Mouse (Mus musculus) liver, adult 2 months (tissue): ENCODE results near the gene Lrrc7. TPM values are rescaled to one million over a fixed set of nuclear protein-coding genes. Genes with fewer than 3 reads are reported as not detected.

Source experiments
- DNase-seq: peaks from one replicate; pipeline ENCODE4 v3.0.0-alpha.2; 2011; ENCODE audit warnings: low read depth, low spot score; ENCODE audit errors: extremely low read depth
- H3K27ac ChIP-seq: fragments of 200-500 bp; replicated peaks from 2 replicates; pipeline ENCODE4 v1.5.1; 2012; ENCODE audit warnings: low read depth, mild to moderate bottlenecking, control low read depth, inconsistent platforms, low read length; ENCODE audit not compliant: insufficient read depth
- H3K27me3 ChIP-seq: fragments of 200-500 bp; 2 replicates; pipeline ENCODE4 v1.6.1; 2012; ENCODE audit warnings: mild to moderate bottlenecking, moderate library complexity, low read length, inconsistent platforms; ENCODE audit not compliant: control insufficient read depth, insufficient read depth
- H3K36me3 ChIP-seq: fragments of 200-500 bp; 2 replicates; pipeline ENCODE4 v1.6.1; 2012; ENCODE audit warnings: low read length, inconsistent platforms; ENCODE audit not compliant: control insufficient read depth, insufficient read depth
- H3K4me1 ChIP-seq: fragments of 200-500 bp; 2 replicates; pipeline ENCODE4 v1.6.1; 2011; ENCODE audit warnings: low read length; ENCODE audit not compliant: control insufficient read depth, insufficient read depth
- H3K4me3 ChIP-seq: fragments of 200-500 bp; 2 replicates; pipeline ENCODE4 v1.5.1; 2011; ENCODE audit warnings: low read depth, mild to moderate bottlenecking, control low read depth, low read length, moderate library complexity; ENCODE audit not compliant: insufficient read depth
- H3K79me2 ChIP-seq: fragments of 200-500 bp; 2 replicates; pipeline ENCODE4 v1.6.1; 2012; ENCODE audit warnings: inconsistent platforms, mild to moderate bottlenecking, low read length, moderate library complexity; ENCODE audit not compliant: control insufficient read depth, insufficient read depth
- H3K9ac ChIP-seq: fragments of 200-500 bp; 2 replicates; pipeline ENCODE4 v1.6.1; 2012; ENCODE audit warnings: low read depth, mild to moderate bottlenecking, control low read depth, inconsistent platforms, low read length
- CTCF ChIP-seq: fragments of 200-500 bp; IDR thresholded peaks from 2 replicates; pipeline ENCODE4 v1.5.1; 2011; ENCODE audit warnings: low read depth, low read length, control low read depth
- POLR2A ChIP-seq: fragments of 200-500 bp; IDR thresholded peaks from 2 replicates; pipeline ENCODE4 v1.6.1; 2011; ENCODE audit warnings: low read length, control low read depth; ENCODE audit not compliant: insufficient read depth; ENCODE audit errors: extremely low read depth
- WGBS: fragments of 180-500 bp; shearing (Covaris S2); methylation state at CpG from one replicate; pipeline ENCODE4 v1.1.7; 2018; 5-methylcytosine and 5-hydroxymethylcytosine counted together
- polyA plus RNA-seq: library from polyadenylated mRNA; depleted of rRNA; stranded (reverse); fragments of >200 nt; gene quantifications from 2 replicates; pipeline ENCODE4 v1.2.3, GENCODE M21; 2012; rRNA removed
- total RNA-seq: library from RNA; depleted of rRNA; stranded (reverse); fragments of >200 nt; gene quantifications from 2 replicates; pipeline ENCODE4 v1.2.3, GENCODE M21; 2014; rRNA removed

Lrrc7 gene
- total RNA-seq (0.07 TPM in 1 of 2 replicates, not detected in the other), polyA plus RNA-seq (not detected in 2 replicates)

- H3K79me2 ChIP-seq = no peaks in the 10 kb centered on the region
- no peaks in the 10 kb centered on the region; the same call in 1 of the 2 replicates for H3K4me1 ChIP-seq
- no peak within 1 kb of the TSS for H3K9ac ChIP-seq
- TF ChIP-seq CTCF = no peak
- TF ChIP-seq POLR2A = no peak
- under 1% methylated on average over 28 of the region's 28 CpGs for WGBS
- no peak within 1 kb of the TSS for H3K27ac ChIP-seq
- H3K27me3 ChIP-seq = peaks cover 9% of the 10 kb centered on the region; the same call in 1 of the 2 replicates
- DNase-seq = no peak
- H3K36me3 ChIP-seq = no peaks in the 10 kb centered on the region
- no peak within 1 kb of the TSS for H3K4me3 ChIP-seq
Observed at GRCm38 (mm10) chr3:158561987-158562360, at the start of gene Lrrc7. Gene Lrrc7 (minus strand): TSS chr3:158562221.

GRCm38 (mm10) chr3:158607065-158607464, 45.0 kb upstream of the Lrrc7 start:
- no peak for DNase-seq
- H3K9ac ChIP-seq = no peak overlapping the region
- H3K27ac ChIP-seq = no peak overlapping the region
- no peak overlapping the region for H3K4me3 ChIP-seq
- no peaks in the 10 kb centered on the region for H3K79me2 ChIP-seq
- no peaks in the 10 kb centered on the region for H3K4me1 ChIP-seq
- no peak for TF ChIP-seq CTCF
- TF ChIP-seq POLR2A = no peak
- no peaks in the 10 kb centered on the region for H3K27me3 ChIP-seq
- no peaks in the 10 kb centered on the region for H3K36me3 ChIP-seq
- 60% methylated on average over 1 of the region's 1 CpGs for WGBS

- DNase-seq = no peak
- no peak overlapping the region for H3K9ac ChIP-seq
- H3K4me3 ChIP-seq = no peak overlapping the region
- no peaks in the 10 kb centered on the region for H3K36me3 ChIP-seq
- TF ChIP-seq CTCF = no peak
- TF ChIP-seq POLR2A = no peak
- no peaks in the 10 kb centered on the region for H3K27me3 ChIP-seq
- no peaks in the 10 kb centered on the region for H3K79me2 ChIP-seq
- H3K4me1 ChIP-seq = no peaks in the 10 kb centered on the region
- no peak overlapping the region for H3K27ac ChIP-seq
Observed at GRCm38 (mm10) chr3:158605274-158605673, 43.3 kb upstream of the Lrrc7 start.

GRCm38 (mm10) chr3:158561256-158561986, 600 bp downstream of the Lrrc7 start:
- 1% methylated on average over 54 of the region's 55 CpGs for WGBS
- Histone ChIP-seq H3K9ac (no peak overlapping the region), H3K27me3 (peaks cover 9% of the 10 kb centered on the region; the same call in 1 of the 2 replicates)

GRCm38 (mm10) chr3:158560891-158561255, 1.1 kb downstream of the Lrrc7 start:
- Histone ChIP-seq H3K27me3 (peaks cover 9% of the 10 kb centered on the region; the same call in 1 of the 2 replicates), H3K79me2 (no peaks in the 10 kb centered on the region), H3K36me3 (no peaks in the 10 kb centered on the region), H3K9ac (no peak overlapping the region), H3K4me1 (no peaks in the 10 kb centered on the region; the same call in 1 of the 2 replicates), H3K27ac (no peak overlapping the region), H3K4me3 (no peak overlapping the region)
- DNase-seq = no peak
- 2% methylated on average over 16 of the region's 16 CpGs for WGBS
- no peak for TF ChIP-seq POLR2A
- TF ChIP-seq CTCF = no peak

More at GRCm38 (mm10) chr3:158561256-158561986, 600 bp downstream of the Lrrc7 start:
- no peaks in the 10 kb centered on the region; the same call in 1 of the 2 replicates for H3K4me1 ChIP-seq
- no peak overlapping the region for H3K27ac ChIP-seq
- H3K36me3 ChIP-seq = no peaks in the 10 kb centered on the region
- no peak for DNase-seq
- H3K4me3 ChIP-seq = no peak overlapping the region
- TF ChIP-seq CTCF (no peak), POLR2A (no peak)
- H3K79me2 ChIP-seq = no peaks in the 10 kb centered on the region
